Mouse (Mus musculus) spleen, postnatal 36 days (tissue): Measurements from ENCODE around the gene Fam126a.

Experiments used
- DNase-seq, 2 experiments: peaks; one replicate each; pipeline ENCODE4 v3.0.0; 2022; ENCODE audit warnings: low spot score in 2 of 2, mixed read lengths in 1 of 2

The Fam126a gene

GRCm38 (mm10) chr5:24040601-24041000 is 10.1 kb upstream of the Fam126a start:
- no peak for DNase-seq

- DNase-seq: peak; percentile 74 to 78
Measured at GRCm38 (mm10) chr5:24039423-24039822, 8.9 kb upstream of the Fam126a start.

GRCm38 (mm10) chr5:24038819-24039218 is 8.3 kb upstream of the Fam126a start:
- DNase-seq: no peak

GRCm38 (mm10) chr5:24038190-24038589 is 7.7 kb upstream of the Fam126a start:
- DNase-seq: no peak

- DNase-seq: no peak
Measured at GRCm38 (mm10) chr5:24036731-24037130, 6.2 kb upstream of the Fam126a start.

GRCm38 (mm10) chr5:24034970-24035369 is 4.5 kb upstream of the Fam126a start:
- DNase-seq: peak; percentile 34 to 42

- DNase-seq: no peak
Measured at GRCm38 (mm10) chr5:24034091-24034490, 3.6 kb upstream of the Fam126a start.

- peak in 1 of 2 experiments; percentile 9 for DNase-seq
Measured at GRCm38 (mm10) chr5:24029946-24030578, 428 bp downstream of the Fam126a start.

- DNase-seq: peak; percentile 64 to 66
Measured at GRCm38 (mm10) chr5:24029331-24029771, 1.1 kb downstream of the Fam126a start.

- no peak for DNase-seq
Measured at GRCm38 (mm10) chr5:24024957-24025356, 5.5 kb downstream of the Fam126a start.

- DNase-seq: no peak
Measured at GRCm38 (mm10) chr5:24023226-24023625, 7.3 kb downstream of the Fam126a start.

- no peak for DNase-seq
Measured at GRCm38 (mm10) chr5:24021683-24022082, 8.8 kb downstream of the Fam126a start.

- DNase-seq: no peak
Measured at GRCm38 (mm10) chr5:24020380-24020779, 10.1 kb downstream of the Fam126a start.

- no peak for DNase-seq
Measured at GRCm38 (mm10) chr5:24019341-24020185, 10.9 kb downstream of the Fam126a start.

GRCm38 (mm10) chr5:24018621-24019261 is 11.7 kb downstream of the Fam126a start:
- DNase-seq: no peak

- DNase-seq: no peak
Measured at GRCm38 (mm10) chr5:24016912-24017311, 13.6 kb downstream of the Fam126a start.

- no peak for DNase-seq
Measured at GRCm38 (mm10) chr5:24013338-24014003, 17.0 kb downstream of the Fam126a start.

- DNase-seq: no peak
Measured at GRCm38 (mm10) chr5:23999083-23999671, 31.3 kb downstream of the Fam126a start.

- no peak for DNase-seq
Measured at GRCm38 (mm10) chr5:23995951-23996350, 34.5 kb downstream of the Fam126a start.

GRCm38 (mm10) chr5:23994929-23995328 is 35.6 kb downstream of the Fam126a start:
- DNase-seq: no peak

GRCm38 (mm10) chr5:23994231-23994630 is 36.3 kb downstream of the Fam126a start:
- no peak for DNase-seq

- no peak for DNase-seq
Measured at GRCm38 (mm10) chr5:23993553-23993894, 37.0 kb downstream of the Fam126a start.
